In genomic region chr15:101210228-101210627, GRCm38 (mm10) we compare ENCODE assay signal across 8 mouse cellular contexts. TPM values are rescaled to one million over a fixed set of nuclear protein-coding genes. Genes with fewer than 3 reads are reported as not detected.
DNase-seq lines count a peak whose midpoint lies in the region; ATAC-seq and TF ChIP-seq lines count a peak whose summit lies in the region.

No protein-coding gene starts in this region.

- DNase-seq in liver (peak; percentile 66), ES-E14 (ENCODE audit: low read depth, low spot score) (peak; percentile 70)
- no peak for DNase-seq in liver, embryonic 11.5 days (ENCODE audit: low spot score)
- DNase-seq in brain, embryonic 14.5 days (ENCODE audit: low read depth), result peak; percentile 72
- DNase-seq in retina, postnatal 1 day, result peak; percentile 72
- no peak for DNase-seq in urinary bladder, postnatal 10 days (ENCODE audit: low spot score)

- peaks cover 5% of the 10 kb centered on the region; the same call in 1 of the 2 replicates for H3K36me3 ChIP-seq in liver, embryonic 11.5 days (ENCODE audit: control insufficient read depth, insufficient read depth, low read length)
- peaks cover 24% of the 10 kb centered on the region for H3K36me3 ChIP-seq in ES-E14 (ENCODE audit: control insufficient read depth, insufficient read depth, low read length, poor library complexity, severe bottlenecking)
- H3K36me3 ChIP-seq in forebrain, embryonic 16.5 days (ENCODE audit: control insufficient read depth, insufficient read depth), result peaks cover 15% of the 10 kb centered on the region
- peaks cover 71% of the 10 kb centered on the region for H3K36me3 ChIP-seq in limb, embryonic 15.5 days

- no peak for ATAC-seq in liver, embryonic 11.5 days (replicated peaks; ENCODE audit: low FRiP score)
- ATAC-seq in forebrain, embryonic 16.5 days, result peak; percentile 26; the same call in 1 of the 2 replicates
- 0 out of 2 replicates have a peak, but pooled peaks have one; percentile 59 for ATAC-seq in limb, embryonic 15.5 days (ENCODE audit: insufficient number of reproducible peaks, low FRiP score, low TSS enrichment, low read depth)

- peak; percentile 71; the same call in 1 of the 2 replicates for TF ChIP-seq CTCF in brain, embryonic 14.5 days (IDR thresholded peaks at IDR 0.05; ENCODE audit: borderline replicate concordance, extremely low read depth, insufficient read depth, insufficient read length)

- no peaks in the 10 kb centered on the region for H3K9me3 ChIP-seq in liver, embryonic 11.5 days (ENCODE audit: control insufficient read depth, low read length)
- H3K9me3 ChIP-seq in ES-E14 (ENCODE audit: control insufficient read depth, insufficient read depth, low read depth, low read length), result no peaks in the 10 kb centered on the region
- H3K9me3 ChIP-seq in forebrain, embryonic 16.5 days (ENCODE audit: control insufficient read depth, low read length), result no peaks in the 10 kb centered on the region
- no peaks in the 10 kb centered on the region for H3K9me3 ChIP-seq in limb, embryonic 15.5 days

- H3K4me1 ChIP-seq in liver, embryonic 11.5 days (replicated peaks; ENCODE audit: control insufficient read depth, insufficient read depth, low read length), result no peaks in the 10 kb centered on the region
- H3K4me1 ChIP-seq in ES-E14 (ENCODE audit: control insufficient read depth in 2 of 2, insufficient read depth in 2 of 2, low read length in 2 of 2, poor library complexity in 1 of 2), result no peaks in the 10 kb centered on the region
- no peaks in the 10 kb centered on the region for H3K4me1 ChIP-seq in forebrain, embryonic 16.5 days (replicated peaks; ENCODE audit: control insufficient read depth, insufficient read depth, low read length)
- 0 out of 2 replicates have a peak, but pooled peaks cover 5% of the 10 kb centered on the region for H3K4me1 ChIP-seq in limb, embryonic 15.5 days

- H3K4me2 ChIP-seq in liver, embryonic 11.5 days, result no peak overlapping the region
- no peak overlapping the region for H3K4me2 ChIP-seq in forebrain, embryonic 16.5 days (ENCODE audit: low read length)
- H3K4me2 ChIP-seq in limb, embryonic 15.5 days, result no peak overlapping the region

- H3K27ac ChIP-seq in liver, embryonic 11.5 days (ENCODE audit: low read depth, low read length), result no peak overlapping the region
- H3K27ac ChIP-seq in ES-E14 (ENCODE audit: insufficient read depth, low read depth, low read length, poor library complexity, severe bottlenecking), result no peak overlapping the region
- no peak overlapping the region for H3K27ac ChIP-seq in forebrain, embryonic 16.5 days (ENCODE audit: low read length)
- H3K27ac ChIP-seq in limb, embryonic 15.5 days, result no peak overlapping the region; the same call in 1 of the 2 replicates

- H3K9ac ChIP-seq in liver, embryonic 11.5 days (ENCODE audit: low read depth, low read length), result no peak overlapping the region
- H3K9ac ChIP-seq in ES-E14 (ENCODE audit: insufficient read depth, low read depth, low read length, poor library complexity, severe bottlenecking), result no peak overlapping the region
- H3K9ac ChIP-seq in forebrain, embryonic 16.5 days (replicated peaks; ENCODE audit: low read depth, low read length), result no peak overlapping the region
- H3K9ac ChIP-seq in limb, embryonic 15.5 days, result no peak overlapping the region

- 69% methylated on average over 6 of the region's 6 CpGs for WGBS in liver, embryonic 11.5 days
- whole genome bisulfite sequencing in forebrain, embryonic 16.5 days, result 61% methylated on average over 6 of the region's 6 CpGs
- WGBS in limb, embryonic 15.5 days, result 63% methylated on average over 6 of the region's 6 CpGs

- in situ Hi-C loops in ES-E14 (cut with MboI; ENCODE audit: low sequenced_read_pairs in 2 of 2, unreplicated experiment in 2 of 2), result no loop called here

- TF ChIP-seq POLR2A in brain, embryonic 14.5 days (IDR thresholded peaks at IDR 0.05; ENCODE audit: borderline replicate concordance, extremely low read depth, insufficient read depth, insufficient read length, poor library complexity, severe bottlenecking), result no peak

- H3K27me3 ChIP-seq in liver, embryonic 11.5 days (replicated peaks; ENCODE audit: control insufficient read depth, insufficient read depth, low read length), result no peaks in the 10 kb centered on the region
- H3K27me3 ChIP-seq in forebrain, embryonic 16.5 days (replicated peaks; ENCODE audit: control insufficient read depth, insufficient read depth, low read length), result no peaks in the 10 kb centered on the region
- H3K27me3 ChIP-seq in limb, embryonic 15.5 days, result no peaks in the 10 kb centered on the region

- no peak overlapping the region for H3K4me3 ChIP-seq in liver, embryonic 11.5 days (ENCODE audit: low read depth, low read length)
- H3K4me3 ChIP-seq in ES-E14 (ENCODE audit: insufficient read depth in 1 of 2, low read depth in 1 of 2, low read length in 2 of 2, poor library complexity in 1 of 2, severe bottlenecking in 1 of 2), result no peak overlapping the region
- no peak overlapping the region for H3K4me3 ChIP-seq in forebrain, embryonic 16.5 days (replicated peaks; ENCODE audit: low read length)
- H3K4me3 ChIP-seq in limb, embryonic 15.5 days, result no peak overlapping the region

TF ChIP-seq in ES-E14, 5 proteins besides CTCF, POLR2A, EP300 and RAD21:
- peak; percentile 7; the same call in 1 of the 2 replicates for TF ChIP-seq ZC3H11A (IDR thresholded peaks at IDR 0.05; ENCODE audit: borderline replicate concordance, low read depth, low read length)
- no peak for TF ChIP-seq MAFK (IDR thresholded peaks at IDR 0.05; ENCODE audit: insufficient read depth, low read depth, low read length)

RNA-seq across cellular contexts. Expression of gene Grasp, which starts 13.8 kb away (rescaled TPM):
- 1.5 and 1.7 TPM in 2 replicates for polyA plus RNA-seq in liver, embryonic 11.5 days (2014; fragmentation: Nextera tagmentation; extraction: Ambion mirVana)
- total RNA-seq in ES-E14 (2012; rRNA removed), result 10.8 and 12.9 TPM in 2 replicates
- 4.9 and 6.5 TPM in 2 replicates for polyA plus RNA-seq in brain, embryonic 14.5 days (2012; rRNA removed)
- 1.3 and 1.8 TPM in 2 replicates for polyA plus RNA-seq in forebrain, embryonic 16.5 days (2015; fragmentation: Nextera tagmentation; extraction: Ambion mirVana)
- 5.3 and 7.2 TPM in 2 replicates for polyA plus RNA-seq in limb, embryonic 15.5 days (2015; fragmentation: Nextera tagmentation; extraction: Ambion mirVana)

RNA-seq across cellular contexts. Expression of gene Acvr1b, which starts 36.4 kb away (rescaled TPM):
- polyA plus RNA-seq in liver, embryonic 11.5 days (2014; fragmentation: Nextera tagmentation; extraction: Ambion mirVana), result 4.2 and 4.4 TPM in 2 replicates
- total RNA-seq in ES-E14 (2012; rRNA removed), result 26.4 and 43.4 TPM in 2 replicates
- polyA plus RNA-seq in brain, embryonic 14.5 days (2012; rRNA removed), result 62.5 and 75.3 TPM in 2 replicates
- polyA plus RNA-seq in forebrain, embryonic 16.5 days (2015; fragmentation: Nextera tagmentation; extraction: Ambion mirVana), result 26.0 and 27.4 TPM in 2 replicates
- polyA plus RNA-seq in limb, embryonic 15.5 days (2015; fragmentation: Nextera tagmentation; extraction: Ambion mirVana), result 8.4 and 10.9 TPM in 2 replicates

RNA-seq across cellular contexts. Expression of gene Nr4a1, which starts 43.8 kb away (rescaled TPM):
- polyA plus RNA-seq in liver, embryonic 11.5 days (2014; fragmentation: Nextera tagmentation; extraction: Ambion mirVana), result 1.8 and 2.4 TPM in 2 replicates
- 8.5 and 12.1 TPM in 2 replicates for total RNA-seq in ES-E14 (2012; rRNA removed)
- 5.4 and 10.5 TPM in 2 replicates for polyA plus RNA-seq in brain, embryonic 14.5 days (2012; rRNA removed)
- 4.5 TPM in 2 replicates for polyA plus RNA-seq in forebrain, embryonic 16.5 days (2015; fragmentation: Nextera tagmentation; extraction: Ambion mirVana)
- 14.7 and 18.4 TPM in 2 replicates for polyA plus RNA-seq in limb, embryonic 15.5 days (2015; fragmentation: Nextera tagmentation; extraction: Ambion mirVana)

Comparison
In these comparisons a context has a peak if more than half of its experiments do, and no peak if none do; other contexts are left out.
1. DNase-seq: peak in liver (single experiment), ES-E14 (single experiment), brain, embryonic 14.5 days (single experiment) and retina, postnatal 1 day (single experiment); none in liver, embryonic 11.5 days (single experiment) and urinary bladder, postnatal 10 days (single experiment).